Mouse (Mus musculus): ENCODE data around the gene Nebl.
A peak's percentile ranks its signal among the peaks of the same experiment; 100 is the strongest.

The Nebl gene

GRCm38 (mm10) chr2:17523791-17524190, 207.5 kb downstream of the Nebl start:
- no peak for DNase-seq (ENCODE audit: low spot score)

GRCm38 (mm10) chr2:17515686-17516085, 215.6 kb downstream of the Nebl start:
- no peak for DNase-seq (ENCODE audit: low spot score)

GRCm38 (mm10) chr2:17514765-17515164, 216.5 kb downstream of the Nebl start:
- DNase-seq (ENCODE audit: low spot score): no peak

- no peak for DNase-seq (ENCODE audit: low spot score)
Measured at GRCm38 (mm10) chr2:17509942-17510341, 221.3 kb downstream of the Nebl start.

GRCm38 (mm10) chr2:17507362-17507761, 223.9 kb downstream of the Nebl start:
- DNase-seq (ENCODE audit: low spot score): no peak

GRCm38 (mm10) chr2:17504115-17504774, 227.0 kb downstream of the Nebl start:
- DNase-seq (ENCODE audit: low spot score): no peak

GRCm38 (mm10) chr2:17501075-17501474, 230.2 kb downstream of the Nebl start:
- no peak for DNase-seq (ENCODE audit: low spot score)

GRCm38 (mm10) chr2:17465517-17466174, 265.6 kb downstream of the Nebl start:
- DNase-seq (ENCODE audit: low spot score): no peak

- DNase-seq (ENCODE audit: low spot score): no peak
Measured at GRCm38 (mm10) chr2:17460434-17460833, 270.8 kb downstream of the Nebl start.

- no peak for DNase-seq (ENCODE audit: low spot score)
Measured at GRCm38 (mm10) chr2:17453676-17454075, 277.6 kb downstream of the Nebl start.

- no peak for DNase-seq (ENCODE audit: low spot score)
Measured at GRCm38 (mm10) chr2:17448341-17448740, 282.9 kb downstream of the Nebl start.

GRCm38 (mm10) chr2:17443581-17443980, 287.7 kb downstream of the Nebl start:
- DNase-seq (ENCODE audit: low spot score): no peak

GRCm38 (mm10) chr2:17438317-17438716, 292.9 kb downstream of the Nebl start:
- DNase-seq (ENCODE audit: low spot score): no peak

GRCm38 (mm10) chr2:17436739-17437440, 294.4 kb downstream of the Nebl start:
- DNase-seq (ENCODE audit: low spot score): no peak

- DNase-seq (ENCODE audit: low spot score): no peak
Measured at GRCm38 (mm10) chr2:17435217-17435616, 296.0 kb downstream of the Nebl start.

- no peak for DNase-seq (ENCODE audit: low spot score)
Measured at GRCm38 (mm10) chr2:17429028-17429427, 302.2 kb downstream of the Nebl start.

GRCm38 (mm10) chr2:17428156-17428555, 303.1 kb downstream of the Nebl start:
- DNase-seq (ENCODE audit: low spot score): no peak

GRCm38 (mm10) chr2:17422967-17423366, 308.3 kb downstream of the Nebl start:
- DNase-seq (ENCODE audit: low spot score): peak; percentile 23

GRCm38 (mm10) chr2:17415347-17415746, 315.9 kb downstream of the Nebl start:
- DNase-seq (ENCODE audit: low spot score): no peak

GRCm38 (mm10) chr2:17414324-17414723, 316.9 kb downstream of the Nebl start:
- DNase-seq (ENCODE audit: low spot score): no peak

GRCm38 (mm10) chr2:17413496-17414268, 317.6 kb downstream of the Nebl start:
- DNase-seq (ENCODE audit: low spot score): peak; percentile 33

- DNase-seq (ENCODE audit: low spot score): no peak
Measured at GRCm38 (mm10) chr2:17409276-17409675, 322.0 kb downstream of the Nebl start.
